Mouse (Mus musculus) embryo, embryonic 11 days (tissue): ENCODE data around the gene Slc6a11.

Experiments
- DNase-seq: peaks from one replicate; pipeline ENCODE4 v3.0.0-alpha.2; 2015

Slc6a11 gene

GRCm38 (mm10) chr6:114269589-114269988, 138.5 kb downstream of the Slc6a11 start:
- DNase-seq, result no peak

GRCm38 (mm10) chr6:114270799-114271198, 139.8 kb downstream of the Slc6a11 start:
- no peak for DNase-seq

GRCm38 (mm10) chr6:114272279-114272678, 141.2 kb downstream of the Slc6a11 start:
- no peak for DNase-seq

GRCm38 (mm10) chr6:114273997-114274728, 143.1 kb downstream of the Slc6a11 start:
- no peak for DNase-seq

DNA sequence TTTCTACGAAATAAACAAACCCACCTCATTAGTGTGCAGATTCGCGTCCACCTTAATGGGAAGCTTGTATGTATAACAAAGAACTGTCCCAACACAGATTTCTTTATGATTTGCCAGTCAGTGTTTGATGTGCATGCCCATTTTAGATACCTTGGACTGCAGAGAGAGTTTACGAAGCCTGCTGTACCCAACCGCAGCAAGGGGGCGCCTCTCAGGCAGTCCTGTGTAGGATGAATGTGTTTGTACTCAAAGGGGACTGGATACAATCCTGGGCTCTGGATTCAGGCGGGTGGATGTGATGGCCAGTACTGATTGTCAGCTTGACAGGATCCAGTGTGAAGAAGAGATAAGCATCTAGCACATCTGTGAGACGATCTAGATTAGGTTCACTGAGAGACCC, 144.8 kb downstream of the Slc6a11 start:
- no peak for DNase-seq

DNA sequence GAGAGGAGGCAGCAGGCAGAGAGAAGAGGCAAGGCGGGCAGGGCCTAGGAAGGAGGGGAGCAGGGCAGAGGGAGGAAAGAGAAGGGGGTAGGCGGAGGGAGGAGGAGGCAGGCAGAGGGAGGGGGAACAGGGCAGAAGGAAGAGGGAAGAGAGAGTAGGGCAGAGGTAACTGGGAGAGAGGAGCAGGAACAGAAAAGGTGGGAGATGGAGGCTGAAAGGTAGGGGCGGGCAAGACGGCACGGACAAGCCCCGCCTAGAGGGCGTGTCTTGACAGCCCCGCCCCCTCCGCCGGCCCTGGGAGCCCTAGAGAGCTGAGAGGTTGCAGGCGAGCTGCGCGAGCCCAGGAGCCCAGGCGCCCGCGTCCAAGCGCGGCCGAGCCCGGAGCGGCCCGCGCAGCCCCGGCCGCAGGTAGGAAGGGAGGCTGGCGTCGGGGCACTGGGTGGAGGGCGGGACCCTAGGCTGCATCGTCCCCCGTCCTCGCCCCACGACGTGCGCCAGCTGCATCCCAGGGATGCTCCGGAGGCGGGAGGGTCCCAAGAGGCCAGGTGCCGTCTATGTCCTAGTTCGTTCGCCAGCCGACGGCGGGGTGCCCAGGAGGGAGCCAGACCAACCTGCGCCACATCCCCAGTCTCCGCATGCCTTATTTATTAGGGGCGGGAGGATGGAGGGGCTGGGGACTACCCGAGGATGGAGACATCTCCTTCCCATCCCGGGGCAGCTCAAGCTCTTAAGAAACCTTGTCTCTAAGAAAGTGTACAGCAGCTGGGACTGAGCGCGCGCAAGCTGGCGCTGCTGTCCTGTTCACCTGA, 151.6 kb downstream of the Slc6a11 start, which contains the start of gene Slc6a1:
Gene Slc6a1, plus strand, starts transcription at position 167 of the 809 bp plus-strand sequence.
- peak; percentile 90 for DNase-seq

DNA sequence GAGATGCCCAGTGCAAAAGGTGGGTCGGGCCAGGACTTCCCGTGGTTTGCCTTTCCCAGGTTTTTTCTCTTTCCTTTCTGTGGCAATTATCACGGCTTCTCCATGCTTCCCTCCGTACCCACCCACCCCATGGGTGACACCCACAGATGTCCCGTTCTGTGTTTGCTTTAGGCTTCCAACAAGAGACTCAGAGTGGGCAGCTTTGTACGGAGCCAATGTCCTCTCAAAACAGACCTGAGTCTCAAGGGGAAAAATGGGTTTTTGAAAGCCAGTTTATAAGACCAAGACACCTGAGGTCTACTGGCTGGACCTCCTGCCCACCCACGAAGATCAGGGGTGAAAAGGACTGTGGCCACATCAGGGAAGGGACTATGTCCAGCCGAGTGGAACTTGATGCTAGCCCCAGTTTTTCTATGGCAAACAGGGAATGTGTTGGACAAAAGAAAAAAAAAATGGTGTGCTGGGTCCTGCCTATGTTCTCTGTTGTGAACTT, 152.3 kb downstream of the Slc6a11 start:
- no peak for DNase-seq

- peak; percentile 33 for DNase-seq
Measured at GRCm38 (mm10) chr6:114283927-114284703, 153.1 kb downstream of the Slc6a11 start.

DNA sequence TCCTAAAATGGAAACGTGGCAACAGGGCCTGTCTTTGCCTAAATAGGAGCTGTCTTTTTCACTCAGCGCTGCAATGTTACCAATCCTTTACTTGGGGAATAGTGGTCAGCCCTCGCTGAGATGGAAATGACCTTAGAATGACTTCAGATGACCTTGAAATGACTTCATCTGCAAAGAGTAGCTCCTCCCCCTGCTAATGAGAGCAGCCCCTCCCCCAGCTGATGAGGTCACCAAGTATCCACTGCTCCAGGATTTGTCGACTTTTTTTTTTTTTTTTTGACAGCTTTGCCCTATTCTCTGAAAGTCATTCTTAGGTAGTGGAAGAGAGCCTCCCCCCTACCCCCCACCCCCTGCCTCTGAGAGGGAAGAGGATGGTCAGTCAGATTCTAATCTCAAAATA, 154.4 kb downstream of the Slc6a11 start:
- DNase-seq, result no peak

DNA sequence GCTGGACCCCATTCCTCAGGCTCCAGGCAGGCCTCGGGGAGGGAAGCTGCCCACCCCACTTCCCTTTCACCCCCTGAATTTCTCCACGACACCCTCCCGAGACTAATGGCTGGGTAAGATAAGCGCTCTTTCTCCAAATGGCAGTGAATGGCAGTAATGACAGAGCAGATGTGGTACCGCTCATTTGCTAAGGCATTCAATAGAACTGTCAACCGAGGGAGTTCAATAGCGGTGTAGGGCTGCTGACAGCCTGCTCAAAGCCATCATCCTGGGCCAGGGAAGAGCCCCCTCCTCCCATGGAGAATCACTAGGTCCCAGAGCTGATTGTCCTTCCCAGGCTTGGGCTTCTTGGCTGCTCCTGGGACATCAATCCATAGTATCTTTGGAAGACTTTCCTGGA, 158.1 kb downstream of the Slc6a11 start:
- DNase-seq, result no peak

GRCm38 (mm10) chr6:114290184-114290583, 159.1 kb downstream of the Slc6a11 start:
- peak; percentile 89 for DNase-seq

- DNase-seq, result no peak
Measured at GRCm38 (mm10) chr6:114290929-114291328, 159.9 kb downstream of the Slc6a11 start.

GRCm38 (mm10) chr6:114291396-114291795, 160.4 kb downstream of the Slc6a11 start:
- DNase-seq, result no peak

DNA sequence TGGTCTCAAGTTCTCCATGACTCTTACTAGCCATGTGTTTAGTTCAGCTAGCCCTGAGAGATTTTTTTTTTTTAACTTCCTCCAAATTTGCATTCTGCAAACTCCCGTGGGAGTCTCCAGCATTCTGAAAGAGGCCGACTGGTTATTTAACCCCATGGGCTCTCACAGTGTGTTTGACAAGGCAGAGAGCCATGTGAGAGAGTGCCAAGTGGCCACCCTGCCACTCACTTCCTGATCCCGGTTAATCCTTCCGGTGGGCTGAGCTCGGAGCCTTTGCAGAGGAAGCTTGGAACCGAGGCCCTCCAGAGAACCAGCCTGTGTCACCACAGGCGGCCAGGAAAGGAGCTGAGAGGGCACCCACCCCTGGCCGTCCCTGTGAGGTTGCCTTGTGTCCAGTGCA, 162.5 kb downstream of the Slc6a11 start:
- DNase-seq, result no peak

DNA sequence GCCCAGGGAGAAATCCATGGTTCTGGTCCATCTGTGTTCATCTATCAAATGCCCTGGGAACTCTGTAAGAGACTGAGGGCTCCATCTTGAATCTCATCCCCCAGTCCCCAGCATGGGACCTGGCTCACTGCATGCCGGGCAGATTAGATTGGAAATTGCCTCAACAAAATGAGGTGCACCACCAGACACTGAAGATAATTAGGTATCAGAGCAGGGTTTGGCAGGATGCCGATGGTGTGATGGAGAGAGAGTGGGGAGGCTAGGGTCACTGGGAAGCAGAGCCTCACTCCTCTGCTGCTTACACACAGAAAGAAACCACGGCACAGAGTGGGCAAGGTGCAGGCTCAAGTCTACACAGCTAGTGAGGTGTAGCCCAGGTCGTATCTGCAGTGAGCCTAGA, 164.0 kb downstream of the Slc6a11 start:
- DNase-seq, result no peak

DNA sequence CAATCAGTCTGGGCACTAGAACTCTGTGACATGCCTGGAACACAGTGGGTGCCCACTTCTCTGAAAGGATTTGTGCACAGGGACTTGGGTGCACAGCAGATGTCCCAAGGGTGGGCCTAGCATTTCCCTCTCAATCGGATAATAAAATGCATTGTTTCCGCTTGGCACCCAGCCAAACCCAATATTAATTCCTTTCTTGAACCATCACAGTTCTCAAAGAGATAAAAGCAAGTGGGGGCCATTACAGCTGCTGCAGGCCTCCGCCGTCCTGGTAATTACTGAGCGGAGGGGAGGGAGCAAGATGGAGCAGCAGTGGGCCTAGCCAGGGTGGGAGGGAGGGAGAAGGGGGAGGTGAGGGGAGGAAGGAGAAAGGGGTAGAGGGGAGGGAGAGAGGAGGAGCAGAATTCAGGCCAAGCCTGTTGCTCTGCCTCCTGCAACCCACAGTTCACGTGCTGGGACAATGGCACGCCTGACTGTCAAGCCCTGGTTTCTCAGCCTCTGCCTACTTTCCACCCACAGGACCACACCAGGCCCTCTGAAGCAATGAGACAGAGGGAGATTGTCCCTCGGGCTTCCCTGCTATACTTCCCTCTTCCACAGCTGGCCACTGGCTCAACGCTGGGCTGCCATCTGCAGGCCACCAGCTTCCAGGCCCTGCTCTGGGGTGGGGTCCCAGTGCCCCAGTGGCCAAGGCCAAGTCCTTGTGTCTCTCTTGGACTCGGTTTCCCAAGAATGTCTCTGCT, 166.4 kb downstream of the Slc6a11 start:
- DNase-seq, result peak; percentile 14
